Mouse (Mus musculus): ENCODE results near the gene Mrln. TPM values are rescaled to one million over a fixed set of nuclear protein-coding genes. Genes with fewer than 3 reads are reported as not detected.

Mrln gene
- polyA plus RNA-seq, 2 experiments, result 35.5 to 37.7 TPM

DNA sequence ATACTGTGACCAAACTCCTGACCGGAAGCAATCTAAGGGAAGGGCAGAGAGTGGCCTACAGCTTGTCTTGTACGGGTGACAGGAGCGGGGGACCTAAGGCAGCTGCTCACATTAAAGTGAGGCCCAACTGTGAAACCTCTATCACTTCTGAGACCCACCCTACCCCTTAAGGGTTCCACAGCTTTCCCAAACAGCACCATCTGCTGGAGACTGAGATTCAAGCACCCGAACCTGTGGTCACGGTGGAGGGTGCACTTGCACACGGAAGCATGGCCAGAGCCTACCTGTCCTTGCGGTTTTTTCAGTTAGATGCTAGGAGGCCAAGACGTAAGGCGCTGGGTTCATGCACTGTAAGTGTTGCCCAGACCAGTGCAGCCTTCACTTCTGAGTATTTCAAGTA lies 18.3 kb upstream of the Mrln start:
- Histone ChIP-seq H3K4me1 (ENCODE audit: control insufficient read depth, insufficient read depth, low read length) (peaks cover 4% of the 10 kb centered on the region; the same call in 1 of the 2 replicates), H3K36me3 (ENCODE audit: control insufficient read depth, insufficient read depth, low read length) (peaks cover 57% of the 10 kb centered on the region), H3K9ac (ENCODE audit: low read depth, low read length, severe bottlenecking) (no peak overlapping the region), H3K27ac (replicated peaks; ENCODE audit: low read depth, low read length) (no peak overlapping the region), H3K4me3 (replicated peaks; ENCODE audit: low read length) (no peak overlapping the region), H3K9me3 (ENCODE audit: control insufficient read depth, low read length) (no peaks in the 10 kb centered on the region), H3K27me3 (ENCODE audit: control insufficient read depth, insufficient read depth, low read length) (no peaks in the 10 kb centered on the region), H3K4me2 (replicated peaks; ENCODE audit: low read depth, low read length, severe bottlenecking) (no peak overlapping the region)
- ATAC-seq (ENCODE audit: low FRiP score, low read depth), result no peak; the same call in 1 of the 2 replicates
- WGBS, result 78% methylated on average over 9 of the region's 9 CpGs
- no peak for DNase-seq (ENCODE audit: low spot score)
- TF ChIP-seq POLR2A (IDR thresholded peaks at IDR 0.05; ENCODE audit: borderline replicate concordance, extremely low read depth, insufficient read depth, insufficient read length), result no peak

DNA sequence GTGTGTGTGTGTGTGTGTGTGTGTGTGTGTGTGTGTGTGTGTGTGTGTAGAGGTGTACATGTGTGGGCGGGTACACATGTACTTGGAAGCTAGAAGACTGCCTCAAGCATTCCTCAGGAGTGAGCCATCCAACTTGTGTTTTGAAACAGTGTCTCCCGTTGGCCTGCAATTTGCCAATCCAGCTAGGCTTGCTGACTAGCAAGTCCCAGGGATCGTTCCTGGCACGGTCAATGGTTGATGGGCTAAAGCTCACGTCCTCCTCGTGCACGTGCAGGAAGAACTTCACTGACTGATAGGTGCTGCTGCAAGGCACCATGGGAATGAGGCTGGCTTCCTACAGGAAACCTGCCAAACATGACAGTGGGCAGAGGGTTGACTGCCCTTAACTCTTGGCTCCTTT lies 17.9 kb upstream of the Mrln start:
- WGBS, result 92% methylated on average over 7 of the region's 7 CpGs
- Histone ChIP-seq H3K4me1 (ENCODE audit: control insufficient read depth, insufficient read depth, low read length) (peaks cover 4% of the 10 kb centered on the region; the same call in 1 of the 2 replicates), H3K4me2 (replicated peaks; ENCODE audit: low read depth, low read length, severe bottlenecking) (no peak overlapping the region), H3K9me3 (ENCODE audit: control insufficient read depth, low read length) (no peaks in the 10 kb centered on the region), H3K4me3 (replicated peaks; ENCODE audit: low read length) (no peak overlapping the region), H3K36me3 (ENCODE audit: control insufficient read depth, insufficient read depth, low read length) (peaks cover 59% of the 10 kb centered on the region), H3K9ac (ENCODE audit: low read depth, low read length, severe bottlenecking) (no peak overlapping the region), H3K27me3 (ENCODE audit: control insufficient read depth, insufficient read depth, low read length) (no peaks in the 10 kb centered on the region), H3K27ac (replicated peaks; ENCODE audit: low read depth, low read length) (no peak overlapping the region)
- ATAC-seq (ENCODE audit: low FRiP score, low read depth) (no peak), DNase-seq (ENCODE audit: low spot score) (no peak)
- no peak for TF ChIP-seq POLR2A (IDR thresholded peaks at IDR 0.05; ENCODE audit: borderline replicate concordance, extremely low read depth, insufficient read depth, insufficient read length)

DNA sequence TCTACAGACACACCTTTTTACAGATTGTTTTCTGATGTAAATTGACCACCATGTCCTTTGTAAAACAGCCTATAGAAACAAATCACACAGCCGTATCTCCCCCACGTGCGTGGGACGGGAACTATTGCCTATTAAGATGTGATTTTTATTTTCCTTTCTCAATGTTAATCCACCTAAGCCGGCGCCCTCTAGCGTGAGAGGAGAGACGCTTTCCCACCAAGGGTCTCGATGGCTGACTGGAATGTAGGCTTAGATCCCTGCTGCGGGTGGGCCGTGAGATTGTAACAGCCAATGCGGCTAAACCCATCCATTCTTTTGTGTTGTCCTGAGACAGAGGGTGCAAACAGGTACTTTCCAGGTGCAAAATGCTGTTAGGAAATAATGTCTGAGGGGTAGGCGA lies 14.6 kb upstream of the Mrln start:
- no peaks in the 10 kb centered on the region for H3K4me1 ChIP-seq (ENCODE audit: control insufficient read depth, insufficient read depth, low read length)
- DNase-seq (ENCODE audit: low spot score) (no peak), ATAC-seq (ENCODE audit: low FRiP score, low read depth) (no peak)
- 82% methylated on average over 13 of the region's 13 CpGs for WGBS
- no peak overlapping the region for H3K27ac ChIP-seq (replicated peaks; ENCODE audit: low read depth, low read length)
- TF ChIP-seq POLR2A (IDR thresholded peaks at IDR 0.05; ENCODE audit: borderline replicate concordance, extremely low read depth, insufficient read depth, insufficient read length), result no peak
- H3K9me3 ChIP-seq (ENCODE audit: control insufficient read depth, low read length), result no peaks in the 10 kb centered on the region
- H3K27me3 ChIP-seq (ENCODE audit: control insufficient read depth, insufficient read depth, low read length), result no peaks in the 10 kb centered on the region
- H3K4me3 ChIP-seq (replicated peaks; ENCODE audit: low read length), result no peak overlapping the region
- peaks cover 65% of the 10 kb centered on the region for H3K36me3 ChIP-seq (ENCODE audit: control insufficient read depth, insufficient read depth, low read length)
- H3K4me2 ChIP-seq (replicated peaks; ENCODE audit: low read depth, low read length, severe bottlenecking), result no peak overlapping the region
- no peak overlapping the region for H3K9ac ChIP-seq (ENCODE audit: low read depth, low read length, severe bottlenecking)

GRCm38 (mm10) chr10:70194283-70194682 lies 10.2 kb upstream of the Mrln start:
- H3K4me2 ChIP-seq (replicated peaks; ENCODE audit: low read depth, low read length, severe bottlenecking), result no peak overlapping the region
- no peaks in the 10 kb centered on the region for H3K4me1 ChIP-seq (ENCODE audit: control insufficient read depth, insufficient read depth, low read length)
- H3K9me3 ChIP-seq (ENCODE audit: control insufficient read depth, low read length), result no peaks in the 10 kb centered on the region
- H3K36me3 ChIP-seq (ENCODE audit: control insufficient read depth, insufficient read depth, low read length), result peaks cover 41% of the 10 kb centered on the region
- DNase-seq (ENCODE audit: low spot score) (no peak), ATAC-seq (ENCODE audit: low FRiP score, low read depth) (no peak)
- H3K27ac ChIP-seq (replicated peaks; ENCODE audit: low read depth, low read length), result no peak overlapping the region
- TF ChIP-seq POLR2A (IDR thresholded peaks at IDR 0.05; ENCODE audit: borderline replicate concordance, extremely low read depth, insufficient read depth, insufficient read length), result no peak
- 54% methylated on average over 9 of the region's 9 CpGs for WGBS
- no peak overlapping the region for H3K9ac ChIP-seq (ENCODE audit: low read depth, low read length, severe bottlenecking)
- H3K27me3 ChIP-seq (ENCODE audit: control insufficient read depth, insufficient read depth, low read length), result no peaks in the 10 kb centered on the region
- no peak overlapping the region for H3K4me3 ChIP-seq (replicated peaks; ENCODE audit: low read length)

DNA sequence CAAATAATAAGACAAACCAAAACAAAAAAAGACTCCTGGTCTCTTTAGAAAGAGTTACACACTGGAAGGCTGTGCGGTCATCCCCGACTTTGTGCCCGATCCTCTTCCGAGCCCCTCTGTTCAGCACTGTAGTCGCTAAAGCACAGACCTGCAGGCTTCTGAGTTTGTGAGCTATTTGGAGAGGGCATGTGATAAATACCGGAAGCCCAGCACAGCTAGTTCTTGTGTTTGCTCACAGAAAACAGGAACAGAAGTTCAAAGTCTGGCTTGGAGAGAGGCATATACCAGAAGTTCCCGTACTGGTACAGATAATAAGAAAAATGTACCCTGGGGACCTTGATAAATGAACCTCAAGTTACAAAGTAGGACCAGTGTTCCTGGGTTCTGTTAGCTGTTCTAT lies 9.2 kb upstream of the Mrln start:
- 71% methylated on average over 7 of the region's 7 CpGs for WGBS
- Histone ChIP-seq H3K4me2 (replicated peaks; ENCODE audit: low read depth, low read length, severe bottlenecking) (no peak overlapping the region), H3K4me1 (ENCODE audit: control insufficient read depth, insufficient read depth, low read length) (no peaks in the 10 kb centered on the region), H3K27ac (replicated peaks; ENCODE audit: low read depth, low read length) (0 out of 2 replicates have a peak overlapping the region, but pooled peaks have one; percentile 26), H3K36me3 (ENCODE audit: control insufficient read depth, insufficient read depth, low read length) (peaks cover 31% of the 10 kb centered on the region), H3K4me3 (replicated peaks; ENCODE audit: low read length) (no peak overlapping the region), H3K9me3 (ENCODE audit: control insufficient read depth, low read length) (no peaks in the 10 kb centered on the region), H3K27me3 (ENCODE audit: control insufficient read depth, insufficient read depth, low read length) (no peaks in the 10 kb centered on the region), H3K9ac (ENCODE audit: low read depth, low read length, severe bottlenecking) (no peak overlapping the region)
- ATAC-seq (ENCODE audit: low FRiP score, low read depth) (no peak), DNase-seq (ENCODE audit: low spot score) (no peak)
- no peak for TF ChIP-seq POLR2A (IDR thresholded peaks at IDR 0.05; ENCODE audit: borderline replicate concordance, extremely low read depth, insufficient read depth, insufficient read length)

- Histone ChIP-seq H3K4me2 (replicated peaks; ENCODE audit: low read depth, low read length, severe bottlenecking) (no peak overlapping the region), H3K4me3 (replicated peaks; ENCODE audit: low read length) (no peak overlapping the region), H3K9me3 (ENCODE audit: control insufficient read depth, low read length) (no peaks in the 10 kb centered on the region), H3K36me3 (ENCODE audit: control insufficient read depth, insufficient read depth, low read length) (peaks cover 26% of the 10 kb centered on the region), H3K4me1 (ENCODE audit: control insufficient read depth, insufficient read depth, low read length) (no peaks in the 10 kb centered on the region), H3K9ac (ENCODE audit: low read depth, low read length, severe bottlenecking) (no peak overlapping the region), H3K27ac (replicated peaks; ENCODE audit: low read depth, low read length) (0 out of 2 replicates have a peak overlapping the region, but pooled peaks have one; percentile 26), H3K27me3 (ENCODE audit: control insufficient read depth, insufficient read depth, low read length) (no peaks in the 10 kb centered on the region)
- DNase-seq (ENCODE audit: low spot score) (peak; percentile 54), ATAC-seq (ENCODE audit: low FRiP score, low read depth) (peak; percentile 51)
- WGBS, result 31% methylated on average over 7 of the region's 7 CpGs
- no peak for TF ChIP-seq POLR2A (IDR thresholded peaks at IDR 0.05; ENCODE audit: borderline replicate concordance, extremely low read depth, insufficient read depth, insufficient read length)
Observed at GRCm38 (mm10) chr10:70195786-70196185, 8.7 kb upstream of the Mrln start.

Data from limb, embryonic 14.5 days (tissue).